Mouse (Mus musculus): ENCODE measurements around the gene Marc1.

GRCm38 (mm10) chr1:184851741-184852618 lies 40.9 kb upstream of the Marc1 start:
- TF ChIP-seq CTCF (IDR thresholded peaks at IDR 0.05; ENCODE audit: control insufficient read depth, insufficient read depth, insufficient read length) (no peak), MYOG (IDR thresholded peaks at IDR 0.05; ENCODE audit: control insufficient read depth, extremely low read depth, insufficient read length) (no peak), MAX (IDR thresholded peaks at IDR 0.05) (no peak), CEBPB (IDR thresholded peaks at IDR 0.05; ENCODE audit: low read depth) (no peak), MYOD1 (IDR thresholded peaks at IDR 0.05; ENCODE audit: control insufficient read depth, insufficient read length, low read depth) (no peak)

Measured in C2C12 (cell line).